Mouse (Mus musculus) myocyte (in vitro differentiated cells): ENCODE data around the gene Dnph1.

ENCODE experiments used
- CEBPB ChIP-seq: IDR thresholded peaks from 2 replicates; pipeline ENCODE4 v1.6.1; 2011; ENCODE audit warnings: mild to moderate bottlenecking, moderate library complexity; ENCODE audit not compliant: poor library complexity, insufficient read depth, severe bottlenecking
- MYOG ChIP-seq, 3 experiments: IDR thresholded peaks; one replicate each; pipeline ENCODE4 v1.6.1; 2011; ENCODE audit warnings: control low read depth in 2 of 3, low read depth in 2 of 3, mild to moderate bottlenecking in 2 of 3; ENCODE audit not compliant: insufficient read length in 2 of 3, control insufficient read depth in 1 of 3, insufficient read depth in 1 of 3
- POLR2A ChIP-seq: IDR thresholded peaks from one replicate; pipeline ENCODE4 v1.6.1; 2011; ENCODE audit warnings: low read depth, mild to moderate bottlenecking, control low read depth, moderate library complexity; ENCODE audit not compliant: insufficient read length
- POLR2AphosphoS2 ChIP-seq: IDR thresholded peaks from one replicate; pipeline ENCODE4 v1.6.1; 2011; ENCODE audit warnings: low read depth, control low read depth; ENCODE audit not compliant: insufficient read length
- REST ChIP-seq: IDR thresholded peaks from one replicate; pipeline ENCODE4 v1.6.1; 2011; ENCODE audit warnings: mild to moderate bottlenecking, control low read depth, moderate library complexity; ENCODE audit not compliant: insufficient read depth, insufficient read length
- TCF12 ChIP-seq: IDR thresholded peaks from one replicate; pipeline ENCODE4 v1.6.1; 2011; ENCODE audit warnings: mild to moderate bottlenecking, control low read depth; ENCODE audit not compliant: poor library complexity, insufficient read depth, severe bottlenecking
- USF1 ChIP-seq: IDR thresholded peaks from one replicate; pipeline ENCODE4 v1.6.1; 2011; ENCODE audit warnings: low read depth, mild to moderate bottlenecking, control low read depth, moderate library complexity

- TF ChIP-seq POLR2A (no peak), REST (no peak), TCF12 (no peak), USF1 (no peak), CEBPB (no peak), MYOG (IDR thresholded peaks at IDR 0.05; ENCODE audit: control insufficient read depth in 1 of 3, insufficient read depth in 1 of 3, insufficient read length in 2 of 3, low read depth in 2 of 3) (no peak), POLR2AphosphoS2 (peak; percentile 25)
These were observed 49.5 kb downstream of the Dnph1 start, which contains the start of gene Cul9 for GRCm38 (mm10) chr17:46545813-46546564.
